Mouse (Mus musculus) brain, adult 2 months (tissue): Measurements from ENCODE around the gene Ilkap.

Experiments used
- DNase-seq: peaks from one replicate; pipeline ENCODE4 v3.0.0; 2011; ENCODE audit warnings: low read depth, low spot score

Gene Ilkap

GRCm38 (mm10) chr1:91356105-91356504, 42.5 kb downstream of the Ilkap start:
- DNase-seq: no peak

DNA sequence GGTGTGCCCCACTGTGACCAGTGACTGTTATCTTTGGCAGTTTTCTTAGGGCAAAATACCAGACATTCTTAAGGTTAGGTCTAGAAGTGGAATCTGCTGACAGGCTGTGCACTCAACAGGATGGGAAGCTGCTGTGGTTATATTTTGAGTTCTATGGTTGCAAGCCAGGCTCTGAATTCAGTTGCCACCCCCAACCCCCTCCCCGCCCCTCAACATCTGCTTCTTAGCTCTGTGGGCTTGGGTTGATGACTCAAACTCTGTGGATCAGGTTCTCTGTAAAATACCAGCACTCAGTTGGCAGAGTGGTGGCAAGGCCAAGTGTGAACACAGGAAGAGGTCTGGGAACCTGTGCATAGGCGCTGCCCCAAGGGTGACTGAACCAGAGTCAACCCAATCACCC, 46.3 kb downstream of the Ilkap start:
- peak; percentile 82 for DNase-seq

GRCm38 (mm10) chr1:91351249-91351648, 47.4 kb downstream of the Ilkap start:
- no peak for DNase-seq

DNA sequence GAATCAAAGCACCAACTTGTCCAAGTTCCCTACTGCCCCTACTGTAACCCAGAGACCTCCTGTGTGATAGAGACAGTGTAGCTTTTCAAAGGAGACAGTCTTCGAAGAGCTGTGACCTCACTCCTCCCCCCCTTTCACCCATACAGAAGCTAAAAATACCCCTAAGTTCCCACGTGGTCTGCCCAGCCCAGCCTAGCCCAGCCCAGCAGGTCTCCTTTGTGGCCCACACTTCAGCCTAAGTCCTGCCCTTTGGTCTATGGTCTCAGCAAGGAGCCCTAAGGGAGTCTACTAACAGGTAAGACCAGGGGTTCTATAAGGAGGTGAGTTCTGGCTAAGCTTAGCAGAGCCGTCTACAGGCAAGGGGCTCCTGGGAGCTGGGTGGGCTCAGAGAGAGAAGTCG, 47.8 kb downstream of the Ilkap start, which contains the start of gene Klhl30:
Klhl30 (plus strand) TSS at position 176 of the 400 bp plus-strand sequence.
- DNase-seq: no peak

DNA sequence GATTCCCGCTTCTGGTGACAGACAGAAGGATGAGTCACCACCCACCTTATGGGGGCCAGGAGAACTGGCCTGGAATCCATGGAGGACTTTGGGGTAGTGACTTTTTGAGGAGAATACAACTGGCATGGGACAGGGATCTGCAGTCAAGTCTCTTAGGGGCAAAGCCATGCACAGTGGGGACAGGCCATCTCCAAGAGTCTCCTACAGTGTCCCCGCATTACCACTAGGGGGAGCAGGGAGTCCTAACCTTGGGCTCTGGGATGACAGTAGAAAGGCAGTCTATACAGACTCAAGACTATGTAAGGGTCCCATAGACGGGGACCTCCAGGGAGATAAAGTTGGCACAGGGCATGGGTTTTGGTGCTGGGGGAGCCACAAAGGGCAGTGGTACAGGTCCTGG, 51.7 kb downstream of the Ilkap start:
- peak; percentile 77 for DNase-seq

GRCm38 (mm10) chr1:91344921-91345685, 53.5 kb downstream of the Ilkap start:
- DNase-seq: peak; percentile 36

- no peak for DNase-seq
These were observed 54.6 kb downstream of the Ilkap start for GRCm38 (mm10) chr1:91344001-91344400.

- DNase-seq: no peak
These were observed 61.3 kb downstream of the Ilkap start for GRCm38 (mm10) chr1:91337355-91337754.

DNA sequence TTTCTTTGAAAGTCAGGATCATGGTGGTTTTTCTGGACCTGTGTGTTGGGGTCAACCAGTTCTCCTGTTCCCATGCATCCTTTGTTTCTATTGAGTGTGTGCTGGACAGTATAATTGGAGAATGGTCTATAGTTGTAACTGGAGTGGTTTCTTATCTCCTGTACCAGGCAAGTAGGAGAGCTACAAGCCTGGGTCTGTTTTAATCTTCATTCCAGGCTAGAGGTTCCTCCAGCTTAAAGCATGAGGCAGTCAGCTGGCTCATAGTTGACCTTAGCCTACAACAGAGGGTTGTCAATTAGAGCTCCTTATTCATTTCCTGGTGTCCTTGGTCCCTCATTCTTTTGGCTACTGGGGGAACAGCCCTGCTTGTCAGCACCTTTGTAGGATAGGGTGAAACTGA, 65.0 kb downstream of the Ilkap start:
- no peak for DNase-seq

DNA sequence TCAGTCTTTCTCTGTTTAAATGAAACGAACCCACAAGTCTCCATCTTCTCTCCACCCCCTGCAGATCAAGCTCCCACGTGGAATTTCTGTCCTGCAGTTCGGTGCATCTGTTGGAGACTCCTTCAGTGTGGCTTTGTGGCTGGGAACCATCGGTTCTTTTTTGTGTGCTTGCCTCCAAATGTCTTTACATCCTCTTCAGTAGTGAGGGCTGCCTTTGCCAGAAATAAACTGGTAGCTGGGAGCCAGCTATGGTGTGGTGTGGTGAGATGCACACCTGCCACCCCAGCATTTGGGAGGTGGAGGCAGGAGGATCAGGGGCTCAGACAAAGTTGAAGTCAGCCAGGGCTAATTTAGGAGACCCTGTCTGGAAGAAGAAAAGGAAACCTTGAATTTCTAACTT, 66.5 kb downstream of the Ilkap start:
- DNase-seq: peak; percentile 76

GRCm38 (mm10) chr1:91325488-91326042, 73.0 kb downstream of the Ilkap start:
- no peak for DNase-seq

GRCm38 (mm10) chr1:91324646-91325045, 74.0 kb downstream of the Ilkap start:
- no peak for DNase-seq
